Mouse (Mus musculus) liver, embryonic 14.5 days (tissue): ENCODE results near the gene Klhl7.

Experiments used
- CTCF ChIP-seq: IDR thresholded peaks from 2 replicates; pipeline ENCODE4 v1.5.1; 2016; ENCODE audit warnings: antibody characterized with exemption, low read depth, control low read depth
- EP300 ChIP-seq: IDR thresholded peaks from 2 replicates; pipeline ENCODE4 v1.6.1; 2016; ENCODE audit warnings: antibody characterized with exemption, low read depth

- TF ChIP-seq CTCF, result no peak
- no peak for TF ChIP-seq EP300
These were observed 14.2 kb upstream of the Klhl7 start for GRCm38 (mm10) chr5:24086241-24086640.
